Mouse (Mus musculus) layer of hippocampus, adult 18-20 months (tissue): ENCODE measurements around the gene Hist1h2bh. TPM values are rescaled to one million over a fixed set of nuclear protein-coding genes. Genes with fewer than 3 reads are reported as not detected.
"Not testable (repeated sequence)": the region's sequence is repeated elsewhere in the genome, so short reads cannot be mapped to it uniquely, and the experiment has no call there.

Source experiments
- DNase-seq, 2 experiments: peaks; one replicate each; pipeline ENCODE4 v3.0.0; 2022; ENCODE audit warnings: low spot score in 2 of 2
- total RNA-seq, 2 experiments: library from RNA; stranded (reverse); gene quantifications; 2 replicates each; pipeline ENCODE4 v1.2.3; 2021

Gene Hist1h2bh
- total RNA-seq, 2 experiments from 2014 or later = 0.43 to 0.54 TPM

DNA sequence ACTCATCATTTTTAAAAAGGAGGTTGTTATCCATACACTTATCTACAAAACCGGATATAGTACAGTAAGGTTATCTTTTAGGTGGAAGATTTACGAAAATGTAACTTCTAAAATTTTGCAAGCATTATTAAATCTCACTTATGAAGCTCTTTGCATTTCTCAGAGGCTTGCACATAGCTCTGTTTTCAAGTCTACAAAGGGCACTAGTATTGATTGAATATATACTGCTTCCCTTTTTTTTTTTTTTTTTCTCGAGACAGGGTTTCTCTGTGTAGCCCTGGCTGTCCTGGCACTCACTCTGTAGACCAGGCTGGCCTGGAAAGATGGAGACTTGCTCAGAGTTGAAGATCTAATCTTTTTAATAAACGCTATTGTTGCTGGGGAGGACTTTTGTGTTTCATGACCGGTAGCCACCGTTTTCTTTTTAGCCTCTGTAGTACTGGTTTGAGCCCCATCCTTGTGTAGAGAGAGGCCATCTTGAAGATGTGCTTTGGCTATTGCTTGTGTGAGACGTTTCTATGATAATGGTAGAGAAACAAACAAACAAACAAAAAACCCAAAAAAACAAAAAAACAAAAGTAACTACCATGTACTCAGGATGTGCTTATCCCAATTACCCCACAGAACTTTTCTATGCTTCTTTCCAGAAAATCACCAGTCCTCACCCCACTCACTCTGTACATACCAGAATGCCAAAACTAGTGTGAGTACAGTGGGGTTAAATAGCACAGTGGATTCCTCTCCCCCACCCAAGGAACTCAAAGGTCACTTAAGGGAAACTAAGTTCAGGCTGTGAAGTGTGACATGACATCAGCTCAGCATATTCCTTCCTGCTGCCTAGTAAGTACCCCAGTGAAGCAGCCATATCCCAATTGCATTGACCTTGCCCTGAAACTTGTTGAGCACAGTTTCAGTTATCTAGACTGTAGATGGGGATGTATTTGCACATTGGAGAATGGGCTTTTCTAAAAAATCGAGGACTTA is 9.0 kb upstream of the Hist1h2bh start:
- DNase-seq = no peak

- DNase-seq = peak; percentile 90 to 95
Observed at GRCm38 (mm10) chr13:23551146-23551834, 8.1 kb upstream of the Hist1h2bh start, which contains the start of gene Hist1h4f. Hist1h4f (minus strand) TSS chr13:23551648.

DNA sequence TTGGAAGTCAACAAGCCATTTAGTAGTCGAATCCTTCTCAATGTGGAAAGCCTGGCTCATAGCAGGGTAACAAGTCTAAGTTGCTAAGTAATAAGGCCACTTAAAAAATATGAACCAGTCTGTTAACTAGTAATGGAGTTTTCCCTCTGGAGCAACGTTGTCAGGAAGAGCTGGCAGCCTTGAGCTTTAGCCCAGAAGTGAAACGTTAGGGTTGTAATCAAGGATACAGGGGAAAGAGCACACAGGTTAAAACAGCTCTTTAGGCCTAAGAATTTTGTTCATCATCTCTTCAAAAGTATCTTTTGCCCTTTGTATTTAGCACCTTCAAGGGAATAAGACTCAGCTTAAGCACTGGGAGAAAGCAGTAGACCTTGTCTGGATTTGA is 7.6 kb upstream of the Hist1h2bh start:
- no peak for DNase-seq

DNA sequence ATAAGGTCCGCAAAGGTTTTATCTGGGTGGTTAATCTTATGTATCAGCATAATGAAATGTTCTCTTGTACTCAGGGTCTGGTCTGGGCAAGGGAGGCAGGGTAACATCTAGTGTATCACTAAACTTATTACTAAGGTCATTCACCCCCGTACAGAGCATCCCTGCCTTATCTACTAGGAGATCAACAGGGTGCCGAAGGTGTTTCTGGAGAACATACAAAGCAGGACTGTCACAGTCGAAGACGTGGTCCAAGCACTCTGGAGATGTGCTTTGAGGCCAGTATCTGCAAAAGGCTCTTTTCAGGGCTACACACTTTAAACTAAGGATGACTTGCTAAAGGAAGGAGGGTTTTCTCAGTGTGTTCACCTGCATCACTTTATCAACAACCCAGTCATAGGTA is 3.5 kb upstream of the Hist1h2bh start:
- DNase-seq = no peak

DNA sequence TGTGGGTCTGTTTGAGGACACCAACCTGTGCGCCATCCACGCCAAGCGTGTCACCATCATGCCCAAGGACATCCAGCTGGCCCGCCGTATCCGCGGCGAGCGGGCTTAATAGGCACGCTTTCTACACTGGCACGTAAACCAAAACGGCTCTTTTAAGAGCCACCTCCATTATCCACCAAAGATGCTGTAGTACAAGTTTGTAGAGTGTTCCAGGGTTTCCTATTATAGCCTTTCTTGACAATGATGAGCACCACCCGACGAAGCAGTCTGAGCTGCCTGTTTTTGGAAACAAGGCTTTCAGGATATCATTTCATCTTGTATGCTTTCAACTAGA is 1.6 kb upstream of the Hist1h2bh start:
- DNase-seq = not testable (repeated sequence)

- peak; percentile 69 to 91 for DNase-seq
Observed at GRCm38 (mm10) chr13:23543965-23544786, 984 bp upstream of the Hist1h2bh start, which contains the start of gene Hist1h3f. Hist1h3f (plus strand) TSS chr13:23544052.

GRCm38 (mm10) chr13:23542225-23542980 is 789 bp downstream of the Hist1h2bh start:
- not testable (repeated sequence) for DNase-seq

- no peak for DNase-seq
Observed at GRCm38 (mm10) chr13:23541497-23541896, 1.7 kb downstream of the Hist1h2bh start.

DNA sequence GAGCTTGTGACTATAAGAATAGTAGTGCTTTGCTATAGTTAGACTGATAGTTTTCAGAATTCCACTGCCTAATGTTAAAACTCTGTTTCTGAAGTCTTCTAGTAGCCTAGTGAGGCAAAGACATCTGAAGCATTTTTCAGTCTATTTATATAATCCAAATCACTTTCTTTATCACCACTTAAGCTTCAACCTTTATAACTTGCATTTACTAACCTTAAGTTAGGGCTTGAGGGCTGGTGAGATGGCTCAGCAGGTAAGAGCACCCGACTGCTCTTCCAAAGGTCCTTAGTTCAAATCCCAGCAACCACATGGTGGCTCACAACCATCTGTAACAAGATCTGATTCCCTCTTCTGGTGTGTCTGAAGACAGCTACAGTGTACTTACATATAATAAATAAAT is 3.4 kb downstream of the Hist1h2bh start:
- not testable (repeated sequence) for DNase-seq

- no peak for DNase-seq
Observed at GRCm38 (mm10) chr13:23538249-23538648, 4.9 kb downstream of the Hist1h2bh start.

DNA sequence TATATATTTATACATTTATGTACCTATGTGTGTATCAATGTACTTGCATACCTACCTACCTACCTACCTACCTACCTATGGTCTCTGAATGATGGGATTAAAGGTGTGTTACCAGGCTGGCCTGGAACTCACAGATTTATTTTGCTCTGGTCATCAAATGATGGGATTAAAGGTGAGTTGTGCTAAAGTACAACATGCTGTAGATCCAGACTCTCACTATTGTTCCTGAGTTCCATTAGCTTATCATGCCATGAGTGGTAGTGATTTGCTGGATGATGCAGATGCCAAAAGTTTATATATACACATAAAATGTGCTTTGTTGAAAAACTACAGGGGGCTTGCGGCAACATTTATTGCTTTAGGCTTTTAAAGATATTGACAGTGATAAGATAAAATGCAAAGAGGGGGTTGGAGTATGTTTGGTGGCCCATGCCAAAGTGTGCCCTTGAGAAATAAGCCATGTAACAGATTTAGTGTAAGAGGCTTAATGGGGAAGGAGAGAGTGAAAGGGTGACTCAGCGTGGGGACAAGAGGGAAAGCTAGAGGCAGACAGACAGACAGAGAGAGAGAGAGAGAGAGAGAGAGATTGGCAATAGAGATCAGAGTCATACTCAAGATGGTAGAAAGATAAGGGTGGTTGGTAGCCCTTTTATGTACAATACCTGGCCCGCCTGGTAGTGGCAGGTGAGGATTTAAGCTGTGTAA is 6.0 kb downstream of the Hist1h2bh start:
- no peak for DNase-seq

DNA sequence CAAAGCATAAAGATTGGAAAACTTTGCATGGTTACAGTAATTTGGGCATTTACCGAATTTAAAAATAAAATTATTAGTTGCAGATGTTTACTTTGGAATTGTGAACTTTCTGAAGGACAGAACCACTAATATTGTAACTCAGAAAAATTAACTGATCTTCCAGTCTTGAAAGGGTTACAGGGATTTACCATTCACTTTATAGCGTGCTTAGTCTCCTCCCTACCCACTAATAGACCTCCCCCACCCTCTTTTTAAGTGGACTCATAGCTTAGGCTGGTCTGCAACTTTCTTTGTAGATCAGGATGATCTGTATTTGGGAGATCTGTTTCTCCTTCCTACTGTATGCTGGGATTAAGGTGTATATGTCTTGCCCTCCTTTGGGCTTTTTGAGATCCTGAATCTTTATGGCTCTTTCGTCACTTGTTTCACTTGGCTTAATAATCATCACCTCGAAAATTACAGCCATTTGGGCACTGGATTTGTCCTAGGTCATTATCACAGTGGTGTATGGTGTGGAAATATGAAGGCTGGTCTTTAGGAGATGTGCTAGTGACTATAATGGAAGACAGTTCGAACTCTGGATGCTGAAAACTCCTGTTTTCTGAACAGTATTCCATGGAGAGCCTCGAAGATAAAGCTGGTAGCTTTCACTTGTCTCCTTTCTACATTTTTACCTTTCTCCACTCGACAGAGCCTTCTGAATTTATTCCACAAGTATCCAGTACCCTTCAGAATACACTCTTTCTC is 6.9 kb downstream of the Hist1h2bh start:
- no peak for DNase-seq

DNA sequence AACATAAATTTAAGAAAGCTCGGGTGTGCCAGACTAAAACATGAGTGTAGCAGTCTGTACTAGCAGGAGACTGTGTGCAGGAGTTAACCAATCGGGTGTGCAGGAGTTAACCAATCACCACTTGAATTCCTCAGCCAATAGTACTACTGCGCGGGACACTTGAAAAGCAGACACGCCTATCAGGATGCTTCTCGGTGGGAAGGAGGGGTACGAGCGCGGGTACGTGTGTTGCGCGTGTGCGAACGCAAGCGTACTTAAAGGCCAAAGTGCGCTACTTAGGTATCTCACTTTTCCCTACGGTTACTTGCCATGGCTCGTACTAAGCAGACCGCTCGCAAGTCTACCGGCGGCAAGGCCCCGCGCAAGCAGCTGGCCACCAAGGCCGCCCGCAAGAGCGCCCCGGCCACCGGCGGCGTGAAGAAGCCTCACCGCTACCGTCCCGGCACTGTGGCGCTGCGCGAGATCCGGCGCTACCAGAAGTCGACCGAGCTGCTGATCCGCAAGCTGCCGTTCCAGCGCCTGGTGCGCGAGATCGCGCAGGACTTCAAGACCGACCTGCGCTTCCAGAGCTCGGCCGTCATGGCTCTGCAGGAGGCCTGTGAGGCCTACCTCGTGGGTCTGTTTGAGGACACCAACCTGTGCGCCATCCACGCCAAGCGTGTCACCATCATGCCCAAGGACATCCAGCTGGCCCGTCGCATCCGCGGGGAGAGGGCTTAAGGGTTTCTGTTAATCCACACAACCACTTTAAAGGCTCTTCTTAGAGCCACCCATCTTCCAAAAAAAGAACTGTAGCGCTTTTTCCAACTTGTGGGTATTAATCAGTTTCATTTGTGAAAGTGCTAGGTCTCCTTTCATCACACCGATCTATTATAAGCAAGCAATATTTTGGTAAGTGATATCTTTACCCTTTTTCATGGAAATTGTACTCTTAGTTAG is 7.8 kb downstream of the Hist1h2bh start, which contains the start of gene Hist1h3g:
Gene Hist1h3g, plus strand, starts transcription at position 286 of the 939 bp plus-strand sequence.
- DNase-seq = peak; percentile 89 to 96

GRCm38 (mm10) chr13:23534368-23535131 is 8.6 kb downstream of the Hist1h2bh start:
- no peak for DNase-seq

DNA sequence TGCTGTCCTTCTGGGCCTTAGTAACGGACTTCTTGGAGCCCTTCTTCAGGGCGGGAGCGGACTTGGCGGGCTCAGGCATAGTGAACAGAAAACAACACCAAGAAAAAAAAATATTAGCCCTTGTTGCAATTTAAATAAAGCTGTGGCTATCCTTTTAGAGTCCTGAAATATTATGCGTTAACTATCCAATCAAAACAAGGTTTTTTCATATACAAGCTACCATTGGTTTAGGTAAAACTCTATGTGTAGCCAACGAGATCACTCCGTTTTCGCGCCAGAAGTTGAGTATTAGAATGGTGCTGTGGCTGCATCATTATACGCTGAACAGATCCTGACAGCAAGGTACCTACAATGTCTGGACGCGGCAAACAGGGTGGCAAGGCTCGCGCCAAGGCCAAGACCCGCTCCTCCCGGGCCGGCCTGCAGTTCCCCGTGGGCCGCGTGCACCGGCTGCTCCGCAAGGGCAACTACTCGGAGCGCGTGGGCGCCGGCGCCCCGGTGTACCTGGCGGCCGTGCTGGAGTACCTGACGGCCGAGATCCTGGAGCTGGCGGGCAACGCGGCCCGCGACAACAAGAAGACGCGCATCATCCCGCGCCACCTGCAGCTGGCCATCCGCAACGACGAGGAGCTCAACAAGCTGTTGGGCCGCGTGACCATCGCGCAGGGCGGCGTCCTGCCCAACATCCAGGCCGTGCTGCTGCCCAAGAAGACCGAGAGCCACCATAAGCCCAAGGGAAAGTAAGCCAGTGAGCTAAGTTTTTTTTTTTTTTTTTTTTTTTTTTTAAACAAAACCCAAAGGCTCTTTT is 9.4 kb downstream of the Hist1h2bh start, which contains the start of gene Hist1h2af:
Gene Hist1h2af, plus strand, starts transcription at position 347 of the 808 bp plus-strand sequence.
- DNase-seq = peak; percentile 69 to 85
